Mouse (Mus musculus): ENCODE results near the gene Il2.

Gene Il2

GRCm38 (mm10) chr3:37125655-37126054 lies at the start of gene Il2:
TSS of gene Il2 (minus strand) at chr3:37125959.
- no peak for DNase-seq (ENCODE audit: low spot score)

GRCm38 (mm10) chr3:37174711-37175572 lies 49.2 kb upstream of the Il2 start:
- DNase-seq (ENCODE audit: low spot score): no peak

GRCm38 (mm10) chr3:37173285-37173684 lies 47.5 kb upstream of the Il2 start:
- DNase-seq (ENCODE audit: low spot score): no peak

GRCm38 (mm10) chr3:37169283-37169682 lies 43.5 kb upstream of the Il2 start:
- no peak for DNase-seq (ENCODE audit: low spot score)

GRCm38 (mm10) chr3:37161096-37161495 lies 35.3 kb upstream of the Il2 start:
- no peak for DNase-seq (ENCODE audit: low spot score)

GRCm38 (mm10) chr3:37158246-37158645 lies 32.5 kb upstream of the Il2 start:
- no peak for DNase-seq (ENCODE audit: low spot score)

GRCm38 (mm10) chr3:37157082-37157481 lies 31.3 kb upstream of the Il2 start:
- no peak for DNase-seq (ENCODE audit: low spot score)

GRCm38 (mm10) chr3:37154396-37154795 lies 28.6 kb upstream of the Il2 start:
- DNase-seq (ENCODE audit: low spot score): no peak

GRCm38 (mm10) chr3:37153004-37153403 lies 27.2 kb upstream of the Il2 start:
- no peak for DNase-seq (ENCODE audit: low spot score)

- DNase-seq (ENCODE audit: low spot score): no peak
Measured at GRCm38 (mm10) chr3:37152274-37152673, 26.5 kb upstream of the Il2 start.

- no peak for DNase-seq (ENCODE audit: low spot score)
Measured at GRCm38 (mm10) chr3:37146810-37147209, 21.1 kb upstream of the Il2 start.

- no peak for DNase-seq (ENCODE audit: low spot score)
Measured at GRCm38 (mm10) chr3:37146406-37146805, 20.6 kb upstream of the Il2 start.

- no peak for DNase-seq (ENCODE audit: low spot score)
Measured at GRCm38 (mm10) chr3:37144979-37145378, 19.2 kb upstream of the Il2 start.

GRCm38 (mm10) chr3:37141827-37142226 lies 16.1 kb upstream of the Il2 start:
- DNase-seq (ENCODE audit: low spot score): no peak

- DNase-seq (ENCODE audit: low spot score): no peak
Measured at GRCm38 (mm10) chr3:37140168-37140906, 14.6 kb upstream of the Il2 start.

- no peak for DNase-seq (ENCODE audit: low spot score)
Measured at GRCm38 (mm10) chr3:37139192-37139591, 13.4 kb upstream of the Il2 start.

- DNase-seq (ENCODE audit: low spot score): no peak
Measured at GRCm38 (mm10) chr3:37137231-37137630, 11.5 kb upstream of the Il2 start.

GRCm38 (mm10) chr3:37129063-37129462 lies 3.3 kb upstream of the Il2 start:
- no peak for DNase-seq (ENCODE audit: low spot score)

- no peak for DNase-seq (ENCODE audit: low spot score)
Measured at GRCm38 (mm10) chr3:37128269-37128668, 2.5 kb upstream of the Il2 start.

GRCm38 (mm10) chr3:37126162-37126561 lies 403 bp upstream of the Il2 start:
- DNase-seq (ENCODE audit: low spot score): no peak

- DNase-seq (ENCODE audit: low spot score): no peak
Measured at GRCm38 (mm10) chr3:37090721-37091120, 35.0 kb downstream of the Il2 start.

- DNase-seq (ENCODE audit: low spot score): no peak
Measured at GRCm38 (mm10) chr3:37084860-37085259, 40.9 kb downstream of the Il2 start.

- DNase-seq (ENCODE audit: low spot score): peak; percentile 30
Measured at GRCm38 (mm10) chr3:37073211-37073610, 52.5 kb downstream of the Il2 start.

Measured in testis, postnatal 14 days (tissue).